Mouse (Mus musculus) testis, postnatal 10 days (tissue): ENCODE data around the gene Furin.
"Not testable (repeated sequence)": the region's sequence is repeated elsewhere in the genome, so short reads cannot be mapped to it uniquely, and the experiment has no call there.

Experiments used
- DNase-seq: peaks from one replicate; pipeline ENCODE4 v3.0.0; 2021; ENCODE audit warnings: low spot score

Furin gene

GRCm38 (mm10) chr7:80401041-80401859, 4.0 kb downstream of the Furin start:
- DNase-seq: no peak

- DNase-seq: no peak
These were observed 4.7 kb downstream of the Furin start for GRCm38 (mm10) chr7:80400571-80400970.

- DNase-seq: no peak
These were observed 5.1 kb downstream of the Furin start for GRCm38 (mm10) chr7:80400099-80400498.

GRCm38 (mm10) chr7:80398654-80399444, 6.4 kb downstream of the Furin start:
- peak; percentile 47 for DNase-seq

GRCm38 (mm10) chr7:80397986-80398385, 7.2 kb downstream of the Furin start:
- DNase-seq: no peak

- not testable (repeated sequence) for DNase-seq
These were observed 8.8 kb downstream of the Furin start for GRCm38 (mm10) chr7:80396427-80396826.

- no peak for DNase-seq
These were observed 10.6 kb downstream of the Furin start for GRCm38 (mm10) chr7:80394600-80394999.

- peak; percentile 40 for DNase-seq
These were observed 13.1 kb downstream of the Furin start for GRCm38 (mm10) chr7:80392119-80392518.

- peak; percentile 60 for DNase-seq
These were observed 17.3 kb downstream of the Furin start, which contains the start of gene Fes for GRCm38 (mm10) chr7:80387633-80388543. Gene Fes (minus strand): TSS chr7:80387946.

- DNase-seq: peak; percentile 50
These were observed 18.1 kb downstream of the Furin start for GRCm38 (mm10) chr7:80387033-80387632.

GRCm38 (mm10) chr7:80386235-80386930, 18.9 kb downstream of the Furin start:
- peak; percentile 98 for DNase-seq

GRCm38 (mm10) chr7:80382919-80383318, 22.3 kb downstream of the Furin start:
- DNase-seq: no peak

GRCm38 (mm10) chr7:80379531-80379930, 25.7 kb downstream of the Furin start:
- peak; percentile 67 for DNase-seq

- DNase-seq: peak; percentile 85
These were observed 27.8 kb downstream of the Furin start for GRCm38 (mm10) chr7:80377471-80377870.

- DNase-seq: no peak
These were observed 29.0 kb downstream of the Furin start for GRCm38 (mm10) chr7:80376192-80376591.

- DNase-seq: no peak
These were observed 29.7 kb downstream of the Furin start for GRCm38 (mm10) chr7:80375376-80376039.

- no peak for DNase-seq
These were observed 30.5 kb downstream of the Furin start for GRCm38 (mm10) chr7:80374733-80375132.

GRCm38 (mm10) chr7:80374280-80374679, 31.0 kb downstream of the Furin start:
- no peak for DNase-seq

- DNase-seq: no peak
These were observed 31.4 kb downstream of the Furin start for GRCm38 (mm10) chr7:80373850-80374249.

- no peak for DNase-seq
These were observed 31.9 kb downstream of the Furin start for GRCm38 (mm10) chr7:80373352-80373751.
